Mouse (Mus musculus) embryo, embryonic 10 days (tissue): ENCODE measurements around the gene Nln.

Experiments used
- DNase-seq: peaks from one replicate; pipeline ENCODE4 v3.0.0-alpha.2; 2015; ENCODE audit warnings: low spot score

The Nln gene

DNA sequence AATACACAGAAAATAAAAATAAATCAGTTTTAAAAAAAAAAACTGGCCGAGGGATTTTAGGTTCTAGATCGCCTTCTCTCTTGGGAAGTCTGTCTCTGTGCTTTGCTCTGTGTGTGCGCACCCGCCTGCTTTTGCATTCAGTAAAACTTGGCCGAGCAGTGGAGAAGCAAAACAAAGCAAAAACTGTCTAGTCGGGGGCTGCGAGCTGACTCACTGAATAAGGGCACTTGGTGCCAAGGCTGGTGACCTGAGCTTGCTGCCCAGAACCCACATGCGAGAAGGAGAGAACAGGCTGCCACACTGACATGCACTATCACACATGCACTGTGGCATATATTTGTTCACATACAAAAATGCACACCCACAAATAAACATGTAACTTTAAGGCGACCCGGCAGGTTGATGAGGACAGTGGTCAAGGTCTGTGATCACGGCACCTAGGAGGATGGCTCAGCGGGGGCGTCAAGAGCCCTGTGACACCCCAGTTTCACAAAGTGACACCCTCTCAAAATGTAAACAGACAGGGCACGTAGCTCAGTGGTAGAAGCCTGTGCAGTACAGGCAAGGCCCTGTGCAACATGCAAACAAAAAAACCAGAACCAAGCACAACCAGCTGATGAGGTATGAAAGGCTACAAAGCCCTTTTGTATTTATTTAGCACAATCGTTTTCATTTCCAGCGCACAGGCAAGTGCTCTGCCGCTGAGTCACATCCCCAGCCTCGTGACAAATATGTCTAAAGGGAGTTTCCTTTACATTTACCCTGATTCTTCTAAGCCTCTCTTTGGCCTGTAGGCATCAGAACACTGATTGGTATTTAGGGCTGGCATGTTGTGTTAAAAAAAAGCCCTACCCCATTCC is 93.9 kb downstream of the Nln start:
- no peak for DNase-seq

DNA sequence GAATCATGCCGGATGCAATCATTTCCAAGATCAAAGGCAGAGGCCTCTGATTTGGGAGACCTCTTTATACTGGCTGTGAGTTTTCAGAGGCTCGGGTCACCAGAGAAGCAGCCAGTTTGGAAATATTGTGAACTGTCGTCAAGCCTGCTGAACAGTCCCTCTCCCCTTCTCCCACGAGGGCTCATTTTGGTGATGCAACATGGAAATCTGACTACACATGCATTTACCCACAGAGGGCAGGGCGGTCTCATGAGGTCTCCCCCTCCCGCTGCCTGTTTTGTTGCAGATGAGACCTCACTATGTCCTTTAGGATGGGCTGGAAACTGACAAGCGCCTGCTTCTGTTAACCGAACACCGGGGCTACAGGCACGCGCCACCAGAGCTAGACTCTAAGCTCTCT is 95.4 kb downstream of the Nln start:
- DNase-seq = no peak

GRCm38 (mm10) chr13:104013380-104013779 is 96.0 kb downstream of the Nln start:
- no peak for DNase-seq

DNA sequence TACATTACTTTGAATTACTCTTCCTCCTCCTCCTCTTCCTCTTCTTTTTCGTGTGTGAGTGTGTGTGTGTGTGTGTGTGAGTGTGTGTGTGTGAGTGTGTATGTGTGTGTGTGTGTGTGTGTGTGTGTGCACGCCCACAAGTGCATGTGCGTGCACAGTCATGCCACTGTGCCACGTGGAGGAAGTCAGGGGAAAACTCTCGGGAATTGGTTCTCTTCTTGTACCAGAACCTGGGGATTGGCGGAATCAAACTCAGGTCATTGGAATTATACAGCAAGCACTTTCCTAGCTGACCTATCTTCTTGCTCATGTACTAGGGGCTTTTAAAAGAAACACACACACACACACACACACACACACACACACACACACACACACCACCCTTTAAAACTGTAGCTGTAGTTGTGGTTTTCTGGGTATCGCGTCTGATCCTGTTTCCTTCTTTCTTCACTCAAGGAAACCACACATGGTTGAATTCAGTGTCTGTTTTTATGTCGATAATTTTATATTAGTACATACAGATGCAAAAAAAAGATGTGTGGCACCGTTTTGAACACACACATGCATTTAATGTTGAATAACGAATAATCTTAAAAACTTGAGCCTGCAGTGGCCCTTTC is 97.1 kb downstream of the Nln start:
- no peak for DNase-seq

GRCm38 (mm10) chr13:104011289-104011688 is 98.1 kb downstream of the Nln start:
- no peak for DNase-seq

- no peak for DNase-seq
These were observed 104.1 kb downstream of the Nln start for GRCm38 (mm10) chr13:104005231-104005845.

DNA sequence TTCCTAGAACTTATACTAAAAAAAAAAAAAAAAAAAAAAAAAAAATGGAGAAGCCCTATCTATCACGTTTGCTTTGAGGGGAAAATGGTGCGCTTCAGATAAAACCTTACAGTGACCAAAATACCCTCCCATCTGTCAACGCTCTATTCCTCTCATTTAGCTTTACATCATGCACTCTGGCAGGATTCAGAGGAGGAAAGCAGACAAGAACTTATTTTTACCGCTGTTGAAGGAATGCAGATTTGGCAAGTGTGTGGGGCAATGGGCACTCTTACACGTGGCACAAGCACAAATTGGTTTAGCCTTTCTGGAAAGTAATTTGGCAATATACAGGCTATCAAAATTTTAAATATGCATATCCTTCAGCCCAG is 115.3 kb downstream of the Nln start:
- DNase-seq = no peak

DNA sequence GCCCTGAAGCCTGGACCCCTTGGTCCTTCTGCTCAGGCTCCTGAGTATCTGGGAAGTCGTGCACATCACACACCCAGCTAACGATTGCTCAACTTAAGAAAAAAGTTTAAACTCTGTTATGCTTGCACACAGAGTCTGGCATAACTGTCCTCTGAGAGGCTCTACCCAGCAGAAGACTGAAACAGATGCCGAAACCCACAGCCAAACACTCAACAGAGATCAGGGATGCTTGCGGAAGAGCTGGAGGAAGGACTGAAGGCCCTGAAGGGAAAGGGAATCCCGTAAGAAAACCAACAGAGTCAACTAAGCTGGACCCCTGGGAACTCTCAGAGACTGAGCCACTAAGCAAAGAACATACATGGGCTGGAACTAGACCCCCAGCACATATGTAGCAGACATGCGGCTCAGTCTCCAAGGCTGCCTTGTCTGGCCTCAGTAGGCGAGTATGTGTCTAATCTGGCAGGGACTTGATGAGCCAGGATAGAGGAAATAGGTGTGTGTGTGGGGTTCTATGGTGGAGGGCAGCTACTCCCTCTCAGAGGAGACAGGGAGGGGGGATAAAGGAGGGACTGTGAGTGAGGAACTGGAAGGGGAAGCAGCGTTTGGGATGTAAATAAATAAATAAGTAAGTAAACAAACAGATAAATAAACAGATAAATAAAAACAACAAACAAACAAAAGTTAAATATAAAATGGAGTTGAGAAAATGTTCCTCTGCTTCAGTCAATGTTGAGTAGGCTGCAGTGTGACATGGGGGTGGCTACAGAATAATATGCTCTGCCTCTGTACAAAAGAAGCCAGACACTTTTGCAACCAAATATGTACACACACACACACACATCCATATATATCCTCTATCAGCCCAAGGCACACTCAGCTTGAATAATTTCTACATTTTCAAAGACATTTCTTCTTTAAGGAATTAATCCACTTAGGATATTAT is 116.0 kb downstream of the Nln start:
- no peak for DNase-seq

- no peak for DNase-seq
These were observed 122.8 kb downstream of the Nln start for GRCm38 (mm10) chr13:103986660-103987059.

DNA sequence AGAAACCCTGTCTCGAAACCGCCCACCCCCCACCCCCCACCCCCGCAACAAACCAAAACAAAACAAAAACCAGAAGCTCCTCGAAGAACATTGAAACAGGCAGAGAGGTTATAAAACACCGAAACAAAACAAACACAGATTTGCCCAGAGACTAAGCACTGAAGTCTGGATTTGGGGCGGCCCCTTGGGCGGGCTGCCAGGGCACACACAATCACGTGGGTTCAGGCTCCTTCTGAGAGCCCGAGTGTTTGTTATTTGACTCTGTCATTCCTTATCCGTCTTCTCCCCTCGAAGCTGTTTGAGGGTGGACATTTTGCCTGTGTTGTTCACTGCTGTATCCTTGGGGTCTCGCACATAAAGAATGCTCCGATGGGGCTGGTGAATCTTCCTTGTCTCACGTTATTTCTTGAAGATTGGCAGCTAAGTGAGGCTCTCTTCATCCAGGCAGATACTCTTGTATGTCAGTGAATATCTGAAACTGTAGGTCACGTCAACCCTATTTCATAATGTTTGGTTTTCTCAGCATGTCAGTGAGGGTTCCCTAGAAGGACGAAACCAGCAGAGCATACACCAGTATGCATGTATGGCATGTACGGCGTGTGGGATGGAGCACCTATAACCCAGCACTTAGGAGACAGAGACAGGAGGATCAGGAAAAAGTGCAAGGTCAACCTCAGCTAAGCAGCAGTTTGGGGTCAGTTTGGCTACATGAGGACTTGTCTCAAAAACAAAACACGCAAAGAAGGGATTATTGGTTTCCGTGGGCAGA is 123.7 kb downstream of the Nln start:
- no peak for DNase-seq

DNA sequence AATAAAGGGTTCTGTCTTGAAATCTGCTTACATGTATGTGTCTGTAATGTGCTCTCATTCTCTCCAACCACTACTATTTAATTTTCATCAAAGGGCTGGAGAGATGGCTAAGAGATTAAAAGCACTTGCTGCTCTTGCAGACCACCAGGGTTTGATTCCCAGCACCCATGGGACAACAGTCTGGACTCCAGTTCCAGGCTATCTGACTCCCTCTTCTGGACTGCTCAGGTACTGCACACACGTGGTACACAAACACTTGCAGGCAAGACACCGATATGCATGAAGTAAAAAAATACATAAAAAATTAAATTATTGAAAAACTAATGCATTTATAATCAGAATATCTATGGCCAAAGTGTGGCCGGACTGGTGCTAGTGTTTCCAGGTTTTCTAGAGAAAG is 127.0 kb downstream of the Nln start:
- DNase-seq = no peak

- no peak for DNase-seq
These were observed 129.0 kb downstream of the Nln start for GRCm38 (mm10) chr13:103980414-103980813.

GRCm38 (mm10) chr13:103978286-103978866 is 131.0 kb downstream of the Nln start:
- peak; percentile 16 for DNase-seq

DNA sequence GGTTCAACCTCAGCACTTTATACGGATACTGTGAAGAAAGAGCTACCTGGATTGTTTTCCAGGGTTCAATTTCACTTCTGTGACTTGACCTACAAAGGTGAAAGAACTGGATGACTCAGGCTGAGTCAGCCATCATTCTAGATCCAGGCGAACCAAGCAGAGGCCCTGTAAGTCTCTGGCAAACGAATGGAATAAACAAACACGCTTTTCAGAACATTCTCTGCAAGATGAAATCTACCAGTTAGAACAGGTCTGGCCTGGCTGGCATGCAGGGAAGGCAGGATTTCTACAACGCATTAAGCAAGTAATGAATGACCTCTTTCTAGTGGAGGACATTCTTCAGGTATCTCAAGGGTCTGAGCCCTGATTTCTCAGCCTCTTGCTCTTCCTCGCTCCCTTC is 131.6 kb downstream of the Nln start:
- no peak for DNase-seq

- no peak for DNase-seq
These were observed 133.2 kb downstream of the Nln start for GRCm38 (mm10) chr13:103976181-103976724.

GRCm38 (mm10) chr13:103975101-103975500 is 134.3 kb downstream of the Nln start:
- DNase-seq = no peak

GRCm38 (mm10) chr13:103973977-103974376 is 135.4 kb downstream of the Nln start:
- no peak for DNase-seq
